Mouse (Mus musculus) Patski (cell line): ENCODE data around the gene Emc6. TPM values are rescaled to one million over a fixed set of nuclear protein-coding genes. Genes with fewer than 3 reads are reported as not detected.

Experiments used
- ATAC-seq: fragments of 100-300 bp; one replicate; pipeline ENCODE4 v1.8.0; 2021
- CTCF ChIA-PET: fragments of 350-600 bp; sonication (Branson Sonifier 250); formaldehyde crosslinking; loops from one replicate; lab custom pipeline; 2022; ENCODE audit warnings: inconsistent platforms; lab: Charles Lee
- POLR2A ChIA-PET: fragments of 350-600 bp; sonication (Branson Sonifier 250); formaldehyde crosslinking; loops from one replicate; lab custom pipeline; 2022; ENCODE audit warnings: antibody characterized with exemption, inconsistent platforms; lab: Charles Lee
- DNase-seq: peaks from one replicate; pipeline ENCODE4 v3.0.0-alpha.2; 2011; ENCODE audit warnings: low read depth, low spot score
- H3K27me3 ChIP-seq: fragments of 371-371 bp; one replicate; pipeline ENCODE4 v1.5.1; 2021
- CTCF ChIP-seq: fragments of 100-300 bp; IDR thresholded peaks from one replicate; pipeline ENCODE4 v1.5.1; 2021
- in situ Hi-C: fragments of 300-500 bp; cut with MboI; formaldehyde crosslinking; loops from 3 replicates; pipeline ENCODE4 v1.11.1; 2018; ENCODE audit warnings: low pct_unique_long_range_greater_than_20kb, mixed read lengths
- polyA plus RNA-seq: library from polyadenylated mRNA; unstranded; gene quantifications from one replicate; pipeline ENCODE4 v1.2.3, GENCODE M21; 2021

The Emc6 gene
- polyA plus RNA-seq, 1 experiment from 2014 or later = 79.4 TPM

- ATAC-seq (no peak), DNase-seq (no peak)
- no peaks in the 10 kb centered on the region for H3K27me3 ChIP-seq
- ChIA-PET POLR2A (no interaction called here), CTCF (interaction anchor here (1.1 to 2.4 kb wide), 6 partner anchors 10 to 156 kb away, joined by 3 to 15 read pairs (median 3); partner anchors contain the start of gene Haspin)
- in situ Hi-C loops = no loop called here
- TF ChIP-seq CTCF = no peak
Observed at GRCm38 (mm10) chr11:73161616-73162015, 15.2 kb downstream of the Emc6 start.

DNA sequence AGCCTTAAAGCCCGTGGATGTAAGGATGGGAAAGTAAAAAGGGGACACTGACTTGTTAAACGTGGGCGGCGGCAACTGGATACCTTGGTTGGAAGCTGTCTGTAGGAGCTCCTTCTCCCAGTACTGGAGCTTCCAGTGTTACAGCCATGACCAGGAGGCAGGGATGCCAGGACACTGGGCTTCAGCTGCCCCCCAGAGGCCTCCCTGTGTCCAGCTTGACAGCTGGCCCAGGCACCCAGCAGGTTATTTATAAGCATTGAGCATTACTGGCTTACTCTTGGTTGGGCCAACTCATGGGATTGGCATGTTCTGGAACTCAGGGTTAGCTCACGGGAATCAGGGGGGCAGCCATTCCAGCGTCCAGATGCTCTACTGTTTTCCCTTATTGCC, 16.0 kb downstream of the Emc6 start:
- H3K27me3 ChIP-seq = no peaks in the 10 kb centered on the region
- TF ChIP-seq CTCF = peak; percentile 83
- peak; percentile 69 for DNase-seq
- ATAC-seq = peak; percentile 96
- POLR2A ChIA-PET = interaction anchor here (0.7 to 1.1 kb wide), 2 partner anchors 16 to 17 kb away, joined by 3 to 5 read pairs; partner anchors contain the start of genes Emc6 and Tax1bp3
- CTCF ChIA-PET = interaction anchor here (0.6 to 2.4 kb wide), 13 partner anchors 10 to 155 kb away, joined by 3 to 15 read pairs (median 3); partner anchors contain the start of gene Haspin
- in situ Hi-C loops = no loop called here

DNA sequence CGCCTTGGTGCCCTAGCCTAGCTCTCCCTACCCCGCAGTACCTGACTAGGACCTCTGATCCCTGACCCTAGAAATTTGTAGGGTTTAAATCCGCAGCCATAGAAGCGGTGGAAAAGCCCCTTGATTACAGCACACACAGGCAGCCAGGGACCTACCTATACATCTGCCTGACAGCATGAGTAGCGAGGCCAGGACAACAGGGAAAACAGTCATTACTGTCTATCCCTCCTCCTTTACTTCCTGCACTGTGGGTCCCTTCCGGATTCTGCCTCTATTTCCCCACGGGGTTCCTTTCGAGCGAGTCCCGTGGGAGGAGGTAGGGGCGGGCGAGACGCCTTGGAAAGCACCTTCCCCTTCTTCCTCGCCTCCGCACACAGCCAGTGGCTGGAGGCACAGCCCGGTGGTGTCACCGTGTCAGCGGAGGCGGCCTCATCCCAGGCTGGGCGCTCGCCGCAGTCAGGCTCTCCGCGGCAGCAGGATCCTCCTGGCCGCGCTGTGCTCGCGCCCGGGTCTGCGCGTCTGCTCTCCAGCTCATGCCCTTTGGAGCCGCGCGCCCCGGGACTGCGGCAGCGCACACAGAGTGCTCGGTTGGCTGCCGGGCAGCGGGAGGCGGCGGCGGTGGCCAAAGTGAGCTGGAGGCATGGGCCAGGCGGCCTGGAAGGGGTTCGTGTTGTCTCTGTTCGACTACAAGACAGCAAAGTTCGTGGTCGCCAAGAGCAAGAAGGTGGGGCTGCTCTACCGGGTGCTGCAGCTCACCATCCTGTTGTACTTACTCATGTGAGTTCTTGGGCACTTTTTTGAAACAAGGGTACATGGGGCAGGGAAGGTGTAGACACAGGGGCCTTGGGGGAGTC, 16.7 kb downstream of the Emc6 start, which contains the start of gene P2rx5:
Gene P2rx5 (plus strand): TSS at position 465 of the 854 bp plus-strand sequence.
- ATAC-seq = peak; percentile 65
- DNase-seq = no peak
- no peak for TF ChIP-seq CTCF
- ChIA-PET CTCF (interaction anchor here (0.6 to 2.4 kb wide), 13 partner anchors 9 to 155 kb away, joined by 3 to 15 read pairs (median 3); partner anchors contain the start of gene Haspin), POLR2A (interaction anchor here (0.7 to 1.1 kb wide), 2 partner anchors 16 to 18 kb away, joined by 3 to 5 read pairs; partner anchors contain the start of genes Emc6 and Tax1bp3)
- in situ Hi-C loops = no loop called here
- no peaks in the 10 kb centered on the region for H3K27me3 ChIP-seq

DNA sequence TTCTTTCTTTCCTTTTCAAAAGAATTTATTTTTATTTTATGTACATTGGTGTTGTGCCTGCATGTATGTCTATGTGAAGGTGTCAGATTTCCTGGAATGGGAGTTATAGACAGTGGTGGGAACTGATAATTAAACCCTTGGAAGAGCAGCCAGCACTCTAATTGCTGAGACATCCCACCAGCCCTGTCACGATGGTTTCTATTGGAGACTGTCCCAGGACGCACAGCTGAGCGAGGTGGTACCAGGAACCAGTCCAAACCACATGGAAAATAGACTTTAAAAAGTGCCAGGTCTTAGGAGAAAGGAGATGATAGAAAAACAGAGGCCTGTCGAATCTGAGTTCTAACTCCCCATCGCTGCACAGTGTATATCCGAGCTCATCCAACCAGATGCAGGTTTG, 21.8 kb downstream of the Emc6 start:
- POLR2A ChIA-PET = no interaction called here
- no peaks in the 10 kb centered on the region for H3K27me3 ChIP-seq
- no peak for DNase-seq
- no peak for TF ChIP-seq CTCF
- CTCF ChIA-PET = no interaction called here
- in situ Hi-C loops = no loop called here
- no peak for ATAC-seq

GRCm38 (mm10) chr11:73148209-73148608, 28.6 kb downstream of the Emc6 start:
- TF ChIP-seq CTCF = no peak
- CTCF ChIA-PET = no interaction called here
- in situ Hi-C loops = no loop called here
- H3K27me3 ChIP-seq = no peaks in the 10 kb centered on the region
- ATAC-seq = no peak
- no peak for DNase-seq
- POLR2A ChIA-PET = no interaction called here

DNA sequence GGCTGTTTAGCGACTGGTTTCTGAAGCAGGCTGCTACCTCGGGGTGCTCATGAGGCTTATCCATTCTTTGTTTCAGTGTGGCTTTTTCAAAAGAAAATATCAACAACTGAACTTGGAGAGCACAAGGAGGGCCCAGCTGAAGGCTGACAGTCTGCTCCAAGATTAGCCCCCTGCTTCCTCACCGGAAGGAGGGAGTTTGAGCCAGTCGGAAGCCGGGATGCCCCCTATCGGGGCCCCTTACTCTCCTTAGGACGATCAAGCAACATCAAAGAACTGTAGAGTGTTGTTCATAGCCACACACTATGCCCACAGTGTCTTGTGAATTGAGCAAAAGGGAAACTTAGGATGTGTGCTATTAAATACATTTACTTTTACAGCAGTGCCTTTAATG, 29.9 kb downstream of the Emc6 start:
- ATAC-seq (no peak), DNase-seq (no peak)
- POLR2A ChIA-PET = no interaction called here
- CTCF ChIA-PET = no interaction called here
- TF ChIP-seq CTCF = no peak
- in situ Hi-C loops = no loop called here
- H3K27me3 ChIP-seq = no peaks in the 10 kb centered on the region

DNA sequence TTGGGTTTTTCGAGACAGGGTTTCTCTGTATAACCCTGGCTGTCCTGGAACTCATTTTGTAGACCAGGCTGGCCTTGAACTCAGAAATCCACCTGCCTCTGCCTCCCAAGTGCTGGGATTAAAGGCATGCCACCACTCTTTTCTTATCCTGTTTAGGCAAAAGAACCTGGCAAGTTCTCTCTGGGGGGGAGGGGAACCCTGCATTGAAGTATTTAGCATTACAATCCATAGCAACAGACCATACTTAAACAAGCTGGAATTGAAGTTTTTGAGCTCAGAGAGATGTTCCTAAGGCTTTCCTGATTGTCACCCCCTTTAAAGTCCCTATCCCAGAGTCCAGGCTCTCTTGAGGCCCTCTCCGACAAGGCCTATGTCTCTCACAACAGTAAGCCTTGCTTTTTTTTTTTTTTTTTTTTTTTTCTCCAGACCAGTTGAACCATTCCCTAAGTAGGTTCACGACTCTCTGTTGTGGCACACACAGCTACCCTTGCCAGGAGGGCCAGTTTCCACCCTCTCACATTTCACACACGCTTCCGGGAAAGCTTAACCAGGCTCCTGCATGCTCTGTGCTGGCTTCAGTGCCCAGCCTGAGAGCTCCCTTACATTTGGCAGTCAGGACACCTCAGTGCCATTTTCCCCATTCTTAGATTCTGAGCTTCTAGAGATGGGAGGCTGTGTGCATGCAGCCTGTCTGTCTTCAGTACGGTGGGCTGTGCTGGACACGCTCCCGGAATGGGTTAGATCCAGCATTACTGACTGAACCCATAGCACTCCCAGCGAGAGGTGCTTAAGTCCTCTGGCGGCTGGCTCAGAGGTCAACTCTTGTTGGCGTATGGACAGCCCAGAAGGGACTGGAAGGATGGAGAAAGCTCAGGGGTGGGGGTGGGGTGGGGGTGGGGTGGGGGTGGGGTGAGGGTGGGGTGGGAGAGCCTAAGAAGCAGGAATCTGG, 30.5 kb downstream of the Emc6 start:
- in situ Hi-C loops = no loop called here
- ChIA-PET POLR2A (no interaction called here), CTCF (no interaction called here)
- H3K27me3 ChIP-seq = no peaks in the 10 kb centered on the region
- TF ChIP-seq CTCF = no peak
- no peak for ATAC-seq
- no peak for DNase-seq

- TF ChIP-seq CTCF = no peak
- no peak for DNase-seq
- H3K27me3 ChIP-seq = no peaks in the 10 kb centered on the region
- ATAC-seq = no peak
- ChIA-PET POLR2A (no interaction called here), CTCF (no interaction called here)
- in situ Hi-C loops = no loop called here
Observed at GRCm38 (mm10) chr11:73144261-73144681, 32.6 kb downstream of the Emc6 start.

GRCm38 (mm10) chr11:73137591-73138501, 39.0 kb downstream of the Emc6 start, which contains the start of gene Haspin:
Gene Haspin (minus strand): TSS chr11:73138294.
- DNase-seq (peak; percentile 48), ATAC-seq (peak; percentile 95)
- TF ChIP-seq CTCF = peak; percentile 100
- no peaks in the 10 kb centered on the region for H3K27me3 ChIP-seq
- in situ Hi-C loops = loop anchor here (5.0 kb wide), 1 partner anchor 144 kb away; no protein-coding TSS in a partner anchor
- POLR2A ChIA-PET = interaction anchor here (0.6 kb wide), 1 partner anchor 31 kb away, joined by 3 read pairs; no protein-coding TSS in a partner anchor
- CTCF ChIA-PET = interaction anchor here (0.7 to 1.7 kb wide), 7 partner anchors 10 to 83 kb away, joined by 3 to 15 read pairs (median 4); partner anchors contain the start of gene P2rx5
